8 mouse cellular contexts compared by ENCODE assay signal in the genomic region with DNA sequence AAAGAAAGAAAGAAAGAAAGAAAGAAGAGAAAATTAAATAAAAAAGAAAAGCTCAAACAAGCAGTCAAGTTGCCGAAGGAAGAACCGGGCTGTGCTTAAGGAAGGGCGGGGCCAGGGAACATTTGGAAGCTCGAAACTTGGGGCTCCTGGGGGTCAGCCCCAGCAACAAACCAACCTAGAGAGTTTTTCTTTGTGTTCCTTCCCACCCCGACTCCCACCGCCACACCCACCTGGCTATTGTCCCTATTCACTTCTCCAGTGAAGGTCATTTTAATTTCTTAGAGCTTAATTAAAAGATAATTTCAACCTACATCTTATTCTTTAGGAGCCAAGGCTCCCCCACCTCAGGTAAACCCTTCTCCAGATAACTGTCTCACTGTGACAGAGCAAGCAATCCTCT. TPM values are rescaled to one million over a fixed set of nuclear protein-coding genes. Genes with fewer than 3 reads are reported as not detected.
DNase-seq lines count a peak whose midpoint lies in the region; ATAC-seq and TF ChIP-seq lines count a peak whose summit lies in the region.

No protein-coding gene starts in this region.

- H3K27ac ChIP-seq in heart, adult 2 months, result peak overlapping the region; percentile 58
- H3K27ac ChIP-seq in neural tube, embryonic 11.5 days (ENCODE audit: low read depth, low read length), result no peak overlapping the region
- no peak overlapping the region for H3K27ac ChIP-seq in liver, embryonic 12.5 days
- H3K27ac ChIP-seq in stomach, postnatal 0 days (replicated peaks), result no peak overlapping the region

- no peak for TF ChIP-seq CTCF in heart, adult 2 months (IDR thresholded peaks at IDR 0.05)
- no peak for TF ChIP-seq CTCF in stomach, postnatal 0 days (IDR thresholded peaks at IDR 0.05; ENCODE audit: low read depth)

- TF ChIP-seq POLR2A in heart, adult 2 months (IDR thresholded peaks at IDR 0.05; ENCODE audit: insufficient read depth, low read depth, low read length), result no peak

- H3K9me3 ChIP-seq in neural tube, embryonic 11.5 days (ENCODE audit: control insufficient read depth, low read length), result no peaks in the 10 kb centered on the region
- no peaks in the 10 kb centered on the region for H3K9me3 ChIP-seq in liver, embryonic 12.5 days (replicated peaks)
- H3K9me3 ChIP-seq in stomach, postnatal 0 days (ENCODE audit: control insufficient read depth, low read length), result no peaks in the 10 kb centered on the region

- no peaks in the 10 kb centered on the region for H3K79me2 ChIP-seq in heart, adult 2 months (replicated peaks; ENCODE audit: control insufficient read depth, insufficient read depth, low read length)

- intact Hi-C loops in heart, adult 2 months (cut with DNase I), result loop anchor here (10.0 kb wide), 2 partner anchors 47 to 647 kb away; no protein-coding TSS in a partner anchor

- 20% methylated on average over 6 of the region's 6 CpGs for WGBS in heart, adult 2 months
- WGBS in neural tube, embryonic 11.5 days, result 2% methylated on average over 6 of the region's 6 CpGs
- WGBS in liver, embryonic 12.5 days (ENCODE audit: insufficient replicate concordance), result 13% methylated on average over 6 of the region's 6 CpGs
- WGBS in stomach, postnatal 0 days, result 13% methylated on average over 6 of the region's 6 CpGs

- DNase-seq in heart, adult 2 months, result no peak
- no peak for DNase-seq in heart, adult 11 months
- DNase-seq in neural tube, embryonic 11.5 days (ENCODE audit: low spot score), result no peak
- no peak for DNase-seq in neural tube, embryonic 10.5 days (ENCODE audit: extremely low spot score, low spot score)
- no peak for DNase-seq in stomach, postnatal 0 days (ENCODE audit: low spot score)
- DNase-seq in right cerebral cortex, postnatal 14 days, result no peak
- DNase-seq in left cerebral cortex, adult 11 months (ENCODE audit: low spot score), result no peak

- no peaks in the 10 kb centered on the region; the same call in 1 of the 2 replicates for H3K4me1 ChIP-seq in heart, adult 2 months (ENCODE audit: control insufficient read depth, insufficient read depth, low read length)
- peaks cover 5% of the 10 kb centered on the region; the same call in 1 of the 2 replicates for H3K4me1 ChIP-seq in neural tube, embryonic 11.5 days (ENCODE audit: control insufficient read depth, insufficient read depth, low read length)
- H3K4me1 ChIP-seq in liver, embryonic 12.5 days, result peaks cover 30% of the 10 kb centered on the region
- no peaks in the 10 kb centered on the region for H3K4me1 ChIP-seq in stomach, postnatal 0 days (replicated peaks; ENCODE audit: control insufficient read depth, insufficient read depth)

- no peak overlapping the region; the same call in 1 of the 2 replicates for H3K9ac ChIP-seq in heart, adult 2 months (ENCODE audit: low read depth, low read length)
- H3K9ac ChIP-seq in neural tube, embryonic 11.5 days (ENCODE audit: low read length), result no peak overlapping the region
- H3K9ac ChIP-seq in liver, embryonic 12.5 days, result no peak overlapping the region
- H3K9ac ChIP-seq in stomach, postnatal 0 days (ENCODE audit: low read length), result no peak overlapping the region

- H3K4me2 ChIP-seq in neural tube, embryonic 11.5 days (ENCODE audit: low read depth), result peak overlapping the region; percentile 30; the same call in 1 of the 2 replicates
- H3K4me2 ChIP-seq in liver, embryonic 12.5 days, result peak overlapping the region; percentile 40
- H3K4me2 ChIP-seq in stomach, postnatal 0 days (replicated peaks; ENCODE audit: low read depth), result peak overlapping the region; percentile 29

- no peaks in the 10 kb centered on the region for H3K36me3 ChIP-seq in heart, adult 2 months (ENCODE audit: control insufficient read depth, insufficient read depth, low read length)
- no peaks in the 10 kb centered on the region; the same call in 1 of the 2 replicates for H3K36me3 ChIP-seq in neural tube, embryonic 11.5 days (ENCODE audit: control insufficient read depth, insufficient read depth, low read length)
- no peaks in the 10 kb centered on the region for H3K36me3 ChIP-seq in liver, embryonic 12.5 days
- no peaks in the 10 kb centered on the region for H3K36me3 ChIP-seq in stomach, postnatal 0 days (ENCODE audit: control insufficient read depth, insufficient read depth, low read length)

- peak overlapping the region; percentile 48 for H3K4me3 ChIP-seq in heart, adult 2 months
- H3K4me3 ChIP-seq in neural tube, embryonic 11.5 days (ENCODE audit: low read depth, low read length), result 0 out of 2 replicates have a peak overlapping the region, but pooled peaks have one; percentile 8
- no peak overlapping the region for H3K4me3 ChIP-seq in liver, embryonic 12.5 days
- H3K4me3 ChIP-seq in stomach, postnatal 0 days (ENCODE audit: low read depth, low read length), result peak overlapping the region; percentile 1; the same call in 1 of the 2 replicates

- no peak for TF ChIP-seq EP300 in heart, adult 2 months (IDR thresholded peaks at IDR 0.05; ENCODE audit: insufficient read depth, low read depth, low read length)
- TF ChIP-seq EP300 in stomach, postnatal 0 days (optimal IDR thresholded peaks at IDR 0.05), result no peak

- H3K27me3 ChIP-seq in heart, adult 2 months (ENCODE audit: control insufficient read depth, insufficient read depth, low read length), result no peaks in the 10 kb centered on the region
- H3K27me3 ChIP-seq in neural tube, embryonic 11.5 days (ENCODE audit: control insufficient read depth, insufficient read depth, low read length), result no peaks in the 10 kb centered on the region
- H3K27me3 ChIP-seq in liver, embryonic 12.5 days (replicated peaks), result peaks cover 26% of the 10 kb centered on the region
- H3K27me3 ChIP-seq in stomach, postnatal 0 days (ENCODE audit: control insufficient read depth, insufficient read depth, low read length), result no peaks in the 10 kb centered on the region

- ATAC-seq in neural tube, embryonic 11.5 days (ENCODE audit: insufficient read depth, low FRiP score, low TSS enrichment), result no peak
- ATAC-seq in liver, embryonic 12.5 days, result no peak
- no peak for ATAC-seq in stomach, postnatal 0 days (ENCODE audit: low FRiP score, low TSS enrichment)

RNA-seq across cellular contexts. Expression of a gene that starts 25.6 kb away (rescaled TPM):
- total RNA-seq in heart, adult 2 months (2021), result 10 to 100 TPM; 39.0 to 45.4 TPM
- 12.3 and 23.8 TPM in 2 replicates for polyA plus RNA-seq in heart, adult 2 months (2012; rRNA removed)
- 26.9 and 28.1 TPM in 2 replicates for polyA plus RNA-seq in neural tube, embryonic 11.5 days (2014; fragmentation: Nextera tagmentation; extraction: Ambion mirVana)
- 35.6 and 37.1 TPM in 2 replicates for polyA plus RNA-seq in liver, embryonic 12.5 days (2016; fragmentation: Nextera tagmentation; extraction: Ambion mirVana)
- 36.6 and 36.7 TPM in 2 replicates for polyA plus RNA-seq in stomach, postnatal 0 days (2015; fragmentation: Nextera tagmentation; extraction: Ambion mirVana)

RNA-seq across cellular contexts. Expression of a gene that starts 28.7 kb away (rescaled TPM):
- total RNA-seq in heart, adult 2 months (2021), result 10 to 100 TPM; 57.0 to 61.2 TPM
- polyA plus RNA-seq in heart, adult 2 months (2012; rRNA removed), result 14.6 and 27.5 TPM in 2 replicates
- 301 and 308 TPM in 2 replicates for polyA plus RNA-seq in neural tube, embryonic 11.5 days (2014; fragmentation: Nextera tagmentation; extraction: Ambion mirVana)
- polyA plus RNA-seq in liver, embryonic 12.5 days (2016; fragmentation: Nextera tagmentation; extraction: Ambion mirVana), result 84.0 and 87.0 TPM in 2 replicates
- polyA plus RNA-seq in stomach, postnatal 0 days (2015; fragmentation: Nextera tagmentation; extraction: Ambion mirVana), result 94.0 and 111 TPM in 2 replicates
